Mouse (Mus musculus) T-helper 1 cell (primary cell): ENCODE data around the gene Resp18.

Source experiments
- in situ Hi-C: fragments of 300-600 bp; cut with MboI, MseI; formaldehyde crosslinking; loops from one replicate; pipeline ENCODE4 v1.15.1; 2025; ENCODE audit warnings: high pct_unique_total_duplicates

Gene Resp18

DNA sequence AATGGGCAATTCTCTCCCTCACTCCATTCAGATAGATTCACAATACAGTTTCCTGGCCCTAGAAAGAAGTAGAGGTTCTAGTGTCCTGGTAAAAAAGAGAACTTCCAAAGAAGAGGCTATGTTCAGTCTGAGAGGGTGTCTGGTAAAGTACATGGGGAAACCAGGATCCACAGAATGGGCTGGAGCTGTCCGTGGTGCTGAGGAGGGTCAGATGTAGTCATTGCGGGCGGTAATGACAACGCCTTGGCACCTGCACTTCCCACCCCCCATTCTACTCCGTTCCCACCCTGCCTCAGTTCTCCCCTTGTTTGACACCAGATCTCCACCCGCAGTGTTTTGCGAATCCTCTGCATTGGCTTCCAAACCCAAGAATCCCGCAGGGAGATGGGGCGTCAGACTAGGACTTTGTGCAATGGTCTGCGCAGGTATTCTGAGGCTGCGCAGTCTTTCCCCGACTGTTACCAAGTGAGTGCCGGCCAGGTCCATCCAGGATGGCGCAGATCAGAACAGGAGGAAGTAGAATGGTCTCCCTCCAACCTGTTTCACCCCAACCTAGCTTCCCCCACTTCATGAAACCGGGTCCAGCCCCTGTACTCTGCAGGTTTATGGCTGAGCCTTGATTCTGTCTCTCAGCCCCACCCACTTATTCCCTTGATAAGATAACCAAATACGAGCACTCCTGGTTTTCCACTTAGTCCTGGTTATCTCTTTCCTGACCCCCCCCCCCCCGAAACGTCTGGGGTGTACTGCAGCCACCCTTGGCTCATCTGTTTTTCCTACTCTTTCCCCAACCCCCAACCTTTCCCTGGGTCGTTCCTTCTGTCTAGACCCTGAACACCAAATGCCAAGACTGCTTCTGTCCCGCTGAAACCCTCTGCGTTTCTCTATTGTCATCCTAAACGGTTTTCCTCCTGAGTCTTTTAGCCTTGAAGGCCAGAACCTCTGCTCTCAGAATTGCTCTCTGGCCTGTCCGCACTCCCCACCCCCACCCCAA, 723 bp downstream of the Resp18 start:
- in situ Hi-C loops = loop anchor here (10.0 kb wide), 1 partner anchor 723 kb away; no protein-coding TSS in a partner anchor

DNA sequence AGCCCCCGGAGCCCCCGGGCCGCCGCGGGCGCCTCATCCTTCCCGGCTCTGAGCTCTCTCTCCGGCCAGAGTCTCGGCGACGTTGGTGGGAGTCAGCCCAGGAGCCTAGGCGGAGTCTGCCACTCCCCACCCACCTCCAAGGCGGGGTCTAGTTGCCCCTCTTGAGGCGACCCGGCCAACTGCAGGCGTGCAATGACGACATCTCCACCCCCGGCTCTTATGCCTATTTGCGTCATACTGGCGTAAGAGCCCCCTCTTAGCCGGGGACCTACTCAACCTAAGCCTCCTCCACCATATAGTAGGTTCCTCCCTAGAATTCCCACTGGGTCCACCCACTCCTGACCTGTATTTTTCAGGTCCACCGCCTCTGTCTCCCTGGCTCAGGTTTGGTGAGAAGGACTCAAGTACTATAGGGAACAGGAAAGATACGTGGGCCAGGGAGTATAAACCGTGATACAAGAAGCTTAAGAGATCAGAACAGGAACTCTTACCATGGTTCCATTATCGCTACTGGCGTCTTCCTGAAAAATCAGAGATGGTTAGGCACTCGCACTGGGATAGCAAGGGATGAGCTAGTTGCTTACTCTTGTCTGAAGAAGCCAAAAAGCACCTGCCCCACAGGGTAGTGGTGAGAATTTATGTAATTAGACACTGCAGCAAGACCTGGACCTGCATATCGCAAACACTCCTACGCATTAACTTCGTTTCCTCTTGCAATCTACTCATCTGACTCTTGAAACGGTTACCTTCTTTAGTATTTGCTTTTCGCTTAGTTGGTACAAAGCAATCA, 13.9 kb downstream of the Resp18 start, which contains the start of gene Ptprn:
Gene Ptprn, minus strand, starts transcription at position 412 of the 790 bp plus-strand sequence.
- in situ Hi-C loops = no loop called here

GRCm38 (mm10) chr1:75262969-75263951, 15.0 kb downstream of the Resp18 start:
- in situ Hi-C loops = no loop called here

- in situ Hi-C loops = no loop called here
Observed at GRCm38 (mm10) chr1:75261278-75261677, 16.9 kb downstream of the Resp18 start.

DNA sequence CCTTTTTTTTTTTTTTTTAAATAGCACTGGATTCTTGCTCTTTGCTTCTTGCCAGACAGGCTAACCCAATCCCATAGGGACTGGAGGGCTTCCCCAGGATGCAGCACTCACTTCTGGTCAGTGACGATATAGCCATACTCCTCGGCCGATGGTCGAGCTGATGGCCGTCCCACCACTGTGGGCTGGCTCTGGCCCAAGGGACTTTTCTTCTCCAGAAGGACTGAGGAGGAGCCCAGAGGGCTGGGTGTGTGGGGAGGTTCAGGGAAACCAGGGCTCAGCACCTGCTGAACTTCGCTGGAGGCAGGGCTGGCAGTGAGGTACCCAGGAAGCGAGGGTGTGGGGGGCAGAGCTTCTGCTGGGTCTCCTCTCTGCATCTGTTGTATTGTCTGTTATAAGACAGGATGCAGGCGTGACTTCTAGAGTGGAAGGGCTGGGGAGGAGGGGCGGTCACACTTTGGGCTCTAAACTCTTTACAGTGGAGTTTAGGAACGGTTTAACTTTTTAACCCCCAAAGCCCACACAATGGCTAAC, 22.6 kb downstream of the Resp18 start:
- in situ Hi-C loops = loop anchor here (10.0 kb wide), 1 partner anchor 61 kb away; the partner anchor contains the start of genes Ankzf1 and Atg9a

- in situ Hi-C loops = loop anchor here (5.0 to 10.0 kb wide), 3 partner anchors 60 to 202 kb away; partner anchors contain the start of genes Ankzf1, Atg9a and Nhej1
Observed at GRCm38 (mm10) chr1:75254625-75255013, 23.6 kb downstream of the Resp18 start.

DNA sequence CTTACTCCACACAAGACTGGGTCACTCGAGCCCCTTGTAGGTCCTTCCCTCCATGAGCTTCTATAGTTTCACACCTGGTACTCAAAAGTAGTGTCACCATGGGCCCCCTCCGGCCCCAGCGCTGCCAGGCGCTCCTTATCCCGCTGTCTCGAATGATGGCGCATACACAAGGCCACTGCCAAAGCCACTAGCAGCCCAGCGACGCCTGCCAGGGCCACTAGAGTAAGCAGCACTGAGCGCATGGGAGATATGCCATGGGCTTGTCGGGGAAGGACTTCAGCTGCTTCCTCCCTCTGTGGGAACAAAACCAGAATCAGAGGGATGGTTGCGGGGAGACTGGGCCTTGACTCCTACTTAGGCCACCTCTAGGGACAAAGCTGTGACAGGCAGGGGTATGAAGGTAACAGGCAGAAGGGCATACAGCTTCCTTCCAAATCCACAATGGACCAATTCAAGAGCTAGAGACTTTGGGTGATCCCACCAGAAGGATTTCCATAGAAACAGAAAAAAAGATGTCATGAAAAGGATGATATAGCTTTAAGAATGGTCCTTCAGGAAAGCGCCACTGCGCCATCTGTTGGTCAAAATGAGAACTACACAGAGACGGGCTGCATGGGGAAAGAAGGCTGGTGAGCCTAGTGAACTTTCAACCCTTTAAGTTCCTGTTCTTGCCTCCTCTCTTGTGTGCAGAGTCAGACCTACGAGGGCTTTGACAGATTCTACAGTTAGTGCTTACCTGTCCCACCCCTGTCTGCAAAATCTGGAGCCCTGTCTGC, 24.2 kb downstream of the Resp18 start:
- in situ Hi-C loops = loop anchor here (5.0 to 10.0 kb wide), 3 partner anchors 59 to 202 kb away; partner anchors contain the start of genes Ankzf1, Atg9a and Nhej1

DNA sequence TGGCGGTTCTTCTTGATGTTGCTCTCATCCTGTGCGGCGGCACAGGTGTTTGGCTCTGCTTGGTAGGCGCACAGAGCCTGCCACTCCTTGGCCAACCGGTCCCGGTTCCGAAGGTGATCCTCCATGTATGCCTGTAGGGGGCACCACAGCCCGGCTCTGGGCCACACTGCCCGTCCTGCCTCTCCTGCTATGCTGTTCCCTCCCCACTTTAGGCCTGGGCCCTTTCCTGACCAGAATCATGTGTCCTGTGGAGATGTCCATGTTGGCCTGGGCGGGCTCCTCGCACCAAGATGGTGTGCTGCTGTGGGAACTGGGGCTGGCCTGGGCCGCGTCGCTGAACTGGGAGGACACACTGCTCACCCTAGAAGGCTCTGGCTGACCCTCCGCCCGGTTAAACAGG, 25.2 kb downstream of the Resp18 start:
- in situ Hi-C loops = loop anchor here (5.0 to 10.0 kb wide), 3 partner anchors 58 to 201 kb away; partner anchors contain the start of genes Ankzf1, Atg9a and Nhej1

- in situ Hi-C loops = loop anchor here (5.0 to 10.0 kb wide), 3 partner anchors 58 to 200 kb away; partner anchors contain the start of genes Ankzf1, Atg9a and Nhej1
Observed at GRCm38 (mm10) chr1:75252308-75252707, 25.9 kb downstream of the Resp18 start.

DNA sequence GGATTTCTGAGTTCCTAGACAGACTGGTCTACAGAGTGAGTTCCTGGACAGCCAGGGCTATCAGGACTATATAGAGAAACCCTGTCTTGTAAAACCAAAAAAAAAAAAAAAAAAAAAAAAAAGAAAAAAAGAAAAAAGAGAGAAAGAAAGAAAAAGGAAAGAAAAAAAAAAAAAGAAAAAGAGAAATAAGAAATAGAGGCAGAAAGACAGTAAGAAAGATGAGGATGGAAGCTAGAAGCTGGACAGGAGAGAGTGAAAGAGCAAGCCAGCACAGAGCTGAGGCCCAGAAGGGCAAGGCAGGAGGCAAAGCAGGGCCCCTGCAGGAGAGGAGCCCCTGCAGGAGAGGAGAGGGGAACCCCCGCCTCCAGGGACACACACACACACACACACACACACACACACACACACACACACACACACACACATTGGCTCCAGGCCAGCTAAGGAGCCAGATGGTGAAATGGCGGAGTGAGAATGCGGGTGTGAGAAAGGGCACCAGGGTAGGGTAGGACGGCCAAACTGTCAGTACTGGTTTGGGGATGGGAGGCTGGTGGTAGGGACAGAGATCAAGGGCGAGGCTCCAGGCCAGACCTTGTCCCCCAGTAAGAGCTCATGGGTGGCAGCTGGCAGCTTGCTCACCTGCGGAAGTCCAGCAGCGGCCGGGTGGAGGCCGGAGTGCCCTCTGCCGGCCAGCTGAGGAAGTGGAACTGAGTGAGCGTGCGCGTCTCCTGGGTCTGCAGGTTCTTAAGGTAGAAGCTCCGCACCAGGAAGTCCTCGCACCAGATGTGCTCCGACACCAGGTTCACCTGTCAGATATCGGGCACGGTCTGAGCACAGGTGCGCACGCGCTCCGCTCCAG, 26.9 kb downstream of the Resp18 start:
- in situ Hi-C loops = loop anchor here (5.0 to 10.0 kb wide), 3 partner anchors 57 to 199 kb away; partner anchors contain the start of genes Ankzf1, Atg9a and Nhej1

DNA sequence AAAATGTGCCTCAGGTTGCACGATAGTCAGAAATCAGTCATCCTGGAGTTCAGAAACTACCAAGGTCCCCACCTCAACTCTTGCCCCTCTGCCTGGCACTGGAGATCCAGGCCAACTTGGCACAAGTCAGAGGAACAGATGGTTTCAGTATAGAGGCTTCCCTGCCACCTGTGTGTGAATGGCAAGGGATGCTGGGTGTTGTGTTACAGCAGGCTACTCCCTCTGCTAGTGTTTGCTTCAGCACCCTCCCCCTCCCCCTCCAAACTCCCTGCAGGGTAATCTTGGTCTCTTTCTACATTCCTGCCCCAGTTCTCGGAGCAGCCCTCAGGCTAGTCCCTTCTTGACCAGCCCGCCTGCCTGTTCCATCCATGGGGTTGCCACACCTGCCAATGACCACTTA, 27.7 kb downstream of the Resp18 start:
- in situ Hi-C loops = loop anchor here (5.0 to 10.0 kb wide), 3 partner anchors 56 to 198 kb away; partner anchors contain the start of genes Ankzf1, Atg9a and Nhej1

GRCm38 (mm10) chr1:75248041-75248772, 30.0 kb downstream of the Resp18 start:
- in situ Hi-C loops = no loop called here

DNA sequence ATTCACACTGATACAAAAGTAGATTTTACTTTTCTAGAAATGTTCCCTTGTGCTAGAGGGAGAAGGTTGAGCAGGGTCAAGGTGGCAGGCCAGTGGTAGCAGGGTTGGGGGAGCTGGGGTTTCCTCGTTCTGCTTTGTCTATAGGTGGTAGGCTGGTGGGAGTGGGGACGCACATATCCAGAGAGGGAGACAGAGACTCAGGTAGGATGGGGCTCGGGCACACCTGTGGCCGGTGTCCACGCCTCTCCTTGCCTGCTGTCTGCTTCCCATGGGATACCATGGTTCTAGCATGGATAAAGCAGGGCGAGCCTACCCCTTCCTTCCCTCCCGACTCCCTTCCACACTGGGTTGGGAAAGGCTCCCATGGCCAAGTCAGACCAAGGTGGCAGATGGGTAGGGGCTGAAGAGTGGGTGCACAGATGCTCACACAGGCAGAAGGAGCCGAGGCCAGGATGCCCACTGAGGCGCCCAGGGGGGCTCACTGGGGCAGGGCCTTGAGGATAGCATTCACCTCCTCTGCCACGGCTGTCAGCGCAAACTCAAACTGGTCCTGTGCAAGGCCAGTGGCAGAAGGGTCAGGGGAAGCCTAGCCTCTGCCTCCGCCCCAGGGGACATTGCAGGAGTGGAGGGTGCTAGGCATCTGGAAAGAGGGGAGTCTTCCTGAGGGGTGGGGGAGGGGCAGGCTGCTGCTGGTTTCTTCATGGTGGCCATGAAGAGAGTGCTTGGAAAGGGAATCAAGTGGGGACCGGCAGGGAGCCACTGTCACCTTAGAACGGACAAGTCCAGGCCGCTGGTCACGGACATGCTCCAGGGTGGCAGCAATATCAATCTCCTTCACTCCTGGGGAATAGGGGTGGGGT, 30.9 kb downstream of the Resp18 start:
- in situ Hi-C loops = no loop called here

- in situ Hi-C loops = no loop called here
Observed at GRCm38 (mm10) chr1:75244836-75245235, 33.4 kb downstream of the Resp18 start.

DNA sequence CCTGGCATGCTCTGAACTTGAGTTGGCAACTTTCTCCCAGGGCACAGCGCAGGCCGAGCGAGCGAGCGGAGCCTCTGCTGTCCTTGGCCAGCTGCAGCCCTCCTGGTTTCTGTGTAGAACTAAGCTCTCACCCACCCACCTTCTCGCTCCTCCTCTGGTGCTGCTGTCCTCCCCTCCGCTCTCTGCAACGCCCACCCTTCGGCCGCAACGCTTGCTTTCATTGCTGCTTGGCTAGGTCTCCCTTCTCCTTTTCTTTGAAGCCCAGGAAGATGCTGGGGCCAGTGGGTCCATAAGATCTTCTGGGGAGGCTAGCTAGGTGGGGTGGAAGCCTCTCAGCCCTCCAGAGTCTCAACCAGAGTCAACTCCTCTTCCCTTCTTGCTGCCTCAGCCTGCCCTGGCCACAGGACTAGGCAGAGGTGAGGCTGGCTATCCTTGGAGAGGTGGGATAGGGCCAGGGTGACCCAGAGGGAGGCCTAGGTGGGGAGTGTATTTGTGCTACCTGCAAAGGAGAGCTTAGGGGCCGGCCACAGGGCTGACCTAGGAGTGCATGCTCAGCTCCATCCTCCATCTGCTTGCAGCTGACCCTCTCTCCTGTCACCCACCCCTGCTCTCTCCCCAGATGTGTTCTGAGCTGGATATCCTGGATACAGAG, 33.9 kb downstream of the Resp18 start:
- in situ Hi-C loops = no loop called here

DNA sequence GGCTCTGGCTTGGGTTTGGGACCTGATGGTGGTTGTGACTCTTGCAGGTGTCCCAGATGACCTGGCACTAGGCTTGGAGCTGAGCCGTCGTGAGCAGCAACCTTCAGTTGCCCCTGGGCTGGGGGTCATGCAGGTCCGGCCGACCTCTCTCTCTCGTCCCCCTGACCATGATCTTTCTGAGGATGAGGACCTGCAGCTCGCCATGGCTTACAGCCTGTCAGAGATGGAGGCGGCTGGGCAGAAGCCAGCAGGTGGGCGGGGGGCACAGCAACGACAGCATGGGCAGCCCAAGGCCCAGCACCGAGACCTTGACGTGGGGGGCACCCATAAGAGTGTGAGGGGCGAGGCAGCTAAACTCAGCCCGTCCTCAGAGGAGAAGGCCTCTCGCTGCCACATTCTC, 34.8 kb downstream of the Resp18 start:
- in situ Hi-C loops = no loop called here
